Mouse (Mus musculus): ENCODE measurements at regions not wholly inside any gene's neighbourhood (a gene's known extent, or its start where the extent isn't known, plus 50 kb on each side); places are given as distances from the start of the nearest gene placed in this dataset.
A peak's percentile ranks its signal among the peaks of the same experiment; 100 is the strongest.

DNA sequence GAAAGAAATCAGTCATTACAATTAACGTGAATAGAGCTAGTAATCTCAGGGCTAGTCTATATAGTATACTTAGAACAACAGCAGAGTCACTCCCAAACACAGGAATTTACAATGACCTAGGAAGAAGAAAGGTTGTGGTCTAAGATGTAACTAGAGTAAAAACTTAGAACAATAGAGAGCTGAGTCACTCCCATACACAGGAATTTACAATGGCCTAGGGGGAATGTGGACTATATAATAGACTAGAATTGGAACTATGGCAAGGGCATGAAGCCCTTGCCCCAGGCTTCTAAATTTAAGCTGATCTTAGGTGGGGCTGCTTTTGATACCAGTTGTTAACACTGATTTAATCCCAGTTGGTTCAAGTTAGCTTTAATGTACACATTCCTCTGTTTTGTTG lies 1956.9 kb upstream of the Cdh20 start:
- no peaks in the 10 kb centered on the region for H3K27me3 ChIP-seq (replicated peaks; ENCODE audit: control insufficient read depth, insufficient read depth, low read length)
- H3K9me3 ChIP-seq (ENCODE audit: control insufficient read depth, low read length), result no peaks in the 10 kb centered on the region
- no peaks in the 10 kb centered on the region for H3K4me1 ChIP-seq (ENCODE audit: control insufficient read depth, insufficient read depth, low read length)
- no peak overlapping the region for H3K4me2 ChIP-seq (ENCODE audit: low read depth, low read length)
- H3K9ac ChIP-seq (ENCODE audit: low read depth, low read length), result no peak overlapping the region
- H3K36me3 ChIP-seq (ENCODE audit: control insufficient read depth, insufficient read depth, low read length), result no peaks in the 10 kb centered on the region
- WGBS, result 76% methylated on average over 1 of the region's 1 CpGs
- H3K4me3 ChIP-seq (ENCODE audit: low read depth, low read length), result no peak overlapping the region
- H3K27ac ChIP-seq (replicated peaks; ENCODE audit: low read depth, low read length), result no peak overlapping the region
- ATAC-seq (ENCODE audit: low read depth), result no peak
- no peak for DNase-seq (ENCODE audit: low spot score)

DNA sequence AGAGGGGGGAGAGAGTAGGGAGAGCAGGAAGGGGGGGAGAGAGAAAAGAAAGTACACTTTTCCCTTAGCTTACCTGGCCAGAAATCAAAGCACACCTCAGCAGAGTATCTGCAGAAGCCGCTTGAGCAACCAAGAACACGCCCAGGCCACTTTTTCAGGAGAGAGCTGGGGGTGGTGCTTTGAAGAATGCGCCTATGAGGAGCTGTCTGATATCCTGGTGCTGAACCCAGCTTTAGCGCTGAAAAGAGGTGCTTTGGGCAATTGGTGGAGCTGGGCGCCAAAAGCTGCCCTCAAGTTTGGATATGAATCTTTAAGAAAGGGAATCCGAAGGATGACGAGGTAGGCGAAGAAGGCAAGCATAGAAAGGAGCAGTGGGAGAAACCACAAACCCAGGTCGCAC lies 1943.3 kb upstream of the Cdh20 start:
- peak; percentile 35 for DNase-seq (ENCODE audit: low spot score)
- no peak for ATAC-seq (ENCODE audit: low read depth)
- WGBS, result 24% methylated on average over 9 of the region's 9 CpGs
- H3K27ac ChIP-seq (replicated peaks; ENCODE audit: low read depth, low read length), result no peak overlapping the region
- no peak overlapping the region for H3K9ac ChIP-seq (ENCODE audit: low read depth, low read length)
- no peaks in the 10 kb centered on the region for H3K9me3 ChIP-seq (ENCODE audit: control insufficient read depth, low read length)
- H3K4me1 ChIP-seq (ENCODE audit: control insufficient read depth, insufficient read depth, low read length), result no peaks in the 10 kb centered on the region
- H3K36me3 ChIP-seq (ENCODE audit: control insufficient read depth, insufficient read depth, low read length), result no peaks in the 10 kb centered on the region
- no peaks in the 10 kb centered on the region for H3K27me3 ChIP-seq (replicated peaks; ENCODE audit: control insufficient read depth, insufficient read depth, low read length)
- no peak overlapping the region for H3K4me2 ChIP-seq (ENCODE audit: low read depth, low read length)
- no peak overlapping the region for H3K4me3 ChIP-seq (ENCODE audit: low read depth, low read length)

DNA sequence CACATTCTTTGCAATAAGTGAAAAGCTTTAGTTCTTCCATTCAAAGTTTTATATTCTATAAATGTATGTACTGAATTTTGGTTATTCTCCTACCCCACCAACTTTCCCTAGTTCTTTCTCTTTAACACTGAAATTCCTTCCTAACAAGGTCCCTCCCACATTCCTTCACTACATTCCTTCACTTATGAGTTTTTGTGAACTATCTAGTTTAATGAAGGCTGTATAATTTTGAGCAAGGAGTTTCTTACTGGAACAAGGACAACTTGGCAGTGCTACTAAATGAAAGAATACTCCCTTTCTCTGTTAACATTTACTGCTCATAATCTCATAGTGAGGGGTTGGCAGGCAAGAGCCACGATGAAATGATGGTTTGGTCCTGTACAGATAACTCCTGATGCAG lies 1905.9 kb upstream of the Cdh20 start:
- H3K4me3 ChIP-seq (ENCODE audit: low read depth, low read length), result no peak overlapping the region
- H3K4me2 ChIP-seq (ENCODE audit: low read depth, low read length), result no peak overlapping the region
- no peaks in the 10 kb centered on the region for H3K36me3 ChIP-seq (ENCODE audit: control insufficient read depth, insufficient read depth, low read length)
- H3K27ac ChIP-seq (replicated peaks; ENCODE audit: low read depth, low read length), result no peak overlapping the region
- 50% methylated on average over 1 of the region's 1 CpGs for WGBS
- no peaks in the 10 kb centered on the region for H3K27me3 ChIP-seq (replicated peaks; ENCODE audit: control insufficient read depth, insufficient read depth, low read length)
- H3K9ac ChIP-seq (ENCODE audit: low read depth, low read length), result no peak overlapping the region
- H3K9me3 ChIP-seq (ENCODE audit: control insufficient read depth, low read length), result no peaks in the 10 kb centered on the region
- no peaks in the 10 kb centered on the region for H3K4me1 ChIP-seq (ENCODE audit: control insufficient read depth, insufficient read depth, low read length)
- ATAC-seq (ENCODE audit: low read depth), result no peak
- DNase-seq (ENCODE audit: low spot score), result no peak

DNA sequence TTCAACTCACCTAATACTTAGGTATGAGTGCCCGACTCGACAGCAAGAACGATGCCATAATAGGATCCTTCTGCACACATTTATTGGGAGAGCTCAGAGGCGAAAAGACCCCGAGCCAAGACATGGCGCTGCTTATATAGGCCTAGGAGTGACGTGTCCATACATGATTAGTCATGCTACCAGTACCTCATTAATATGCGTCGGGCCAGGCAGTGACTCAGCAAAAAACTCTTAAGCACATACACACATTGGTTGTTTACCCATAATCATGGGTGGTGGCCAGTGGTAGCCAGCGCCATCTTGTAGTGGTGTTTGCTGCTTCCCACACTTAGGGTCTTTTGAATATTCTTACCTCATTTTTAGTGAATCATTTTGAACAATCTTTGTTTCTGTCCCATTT lies 1889.2 kb upstream of the Cdh20 start:
- DNase-seq (ENCODE audit: low spot score) (no peak), ATAC-seq (ENCODE audit: low read depth) (no peak)
- Histone ChIP-seq H3K4me2 (ENCODE audit: low read depth, low read length) (no peak overlapping the region), H3K27ac (replicated peaks; ENCODE audit: low read depth, low read length) (no peak overlapping the region), H3K4me1 (ENCODE audit: control insufficient read depth, insufficient read depth, low read length) (no peaks in the 10 kb centered on the region), H3K36me3 (ENCODE audit: control insufficient read depth, insufficient read depth, low read length) (no peaks in the 10 kb centered on the region), H3K27me3 (replicated peaks; ENCODE audit: control insufficient read depth, insufficient read depth, low read length) (no peaks in the 10 kb centered on the region), H3K9ac (ENCODE audit: low read depth, low read length) (no peak overlapping the region), H3K9me3 (ENCODE audit: control insufficient read depth, low read length) (no peaks in the 10 kb centered on the region), H3K4me3 (ENCODE audit: low read depth, low read length) (no peak overlapping the region)
- WGBS, result 93% methylated on average over 10 of the region's 10 CpGs

DNA sequence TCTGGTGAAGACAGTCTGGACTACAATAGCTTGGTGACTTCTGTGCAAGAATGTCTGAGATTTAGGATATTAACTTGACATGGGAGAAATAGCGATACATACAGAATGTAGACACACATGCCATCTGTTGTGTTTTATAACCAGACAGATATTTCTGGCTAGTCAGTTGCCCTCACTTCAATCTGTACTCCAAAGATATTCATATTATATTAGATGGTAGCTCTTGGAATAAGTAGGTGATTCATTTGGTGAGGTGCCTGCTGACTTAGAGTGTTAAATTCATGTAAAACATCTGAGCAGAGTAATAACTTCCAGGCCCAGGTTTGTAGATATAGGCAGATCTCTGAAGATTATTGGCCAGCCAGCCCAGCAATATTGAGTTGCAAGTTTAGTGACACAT lies 1869.2 kb upstream of the Cdh20 start:
- H3K27ac ChIP-seq (replicated peaks; ENCODE audit: low read depth, low read length), result no peak overlapping the region
- H3K36me3 ChIP-seq (ENCODE audit: control insufficient read depth, insufficient read depth, low read length), result no peaks in the 10 kb centered on the region
- H3K4me1 ChIP-seq (ENCODE audit: control insufficient read depth, insufficient read depth, low read length), result no peaks in the 10 kb centered on the region
- DNase-seq (ENCODE audit: low spot score) (no peak), ATAC-seq (ENCODE audit: low read depth) (no peak)
- no peak overlapping the region for H3K4me3 ChIP-seq (ENCODE audit: low read depth, low read length)
- 77% methylated on average over 1 of the region's 1 CpGs for WGBS
- no peaks in the 10 kb centered on the region for H3K9me3 ChIP-seq (ENCODE audit: control insufficient read depth, low read length)
- H3K27me3 ChIP-seq (replicated peaks; ENCODE audit: control insufficient read depth, insufficient read depth, low read length), result no peaks in the 10 kb centered on the region
- no peak overlapping the region for H3K4me2 ChIP-seq (ENCODE audit: low read depth, low read length)
- H3K9ac ChIP-seq (ENCODE audit: low read depth, low read length), result no peak overlapping the region

DNA sequence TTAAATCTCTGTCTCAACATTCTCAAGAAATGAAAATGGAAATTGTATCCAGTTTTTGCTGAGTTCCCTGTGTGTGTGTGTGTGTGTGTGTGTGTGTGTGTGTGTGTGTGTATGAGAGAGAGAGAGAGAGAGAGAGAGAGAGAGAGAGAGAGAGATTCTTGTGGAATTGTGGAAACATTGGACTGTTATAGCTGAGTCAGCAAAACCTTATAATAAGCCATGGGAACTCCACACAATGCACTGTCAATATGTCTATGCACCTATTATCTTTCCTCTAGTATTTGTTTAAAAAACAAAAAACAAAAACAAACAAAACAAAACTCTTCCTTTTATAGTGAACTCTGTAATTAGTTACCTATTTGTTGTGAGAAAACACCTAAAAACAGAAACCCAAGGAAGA lies 1845.2 kb upstream of the Cdh20 start:
- no peak overlapping the region for H3K4me3 ChIP-seq (ENCODE audit: low read depth, low read length)
- H3K9ac ChIP-seq (ENCODE audit: low read depth, low read length), result no peak overlapping the region
- ATAC-seq (ENCODE audit: low read depth) (no peak), DNase-seq (ENCODE audit: low spot score) (no peak)
- no peaks in the 10 kb centered on the region for H3K4me1 ChIP-seq (ENCODE audit: control insufficient read depth, insufficient read depth, low read length)
- H3K9me3 ChIP-seq (ENCODE audit: control insufficient read depth, low read length), result no peaks in the 10 kb centered on the region
- H3K4me2 ChIP-seq (ENCODE audit: low read depth, low read length), result no peak overlapping the region
- no peak overlapping the region for H3K27ac ChIP-seq (replicated peaks; ENCODE audit: low read depth, low read length)
- no peaks in the 10 kb centered on the region for H3K36me3 ChIP-seq (ENCODE audit: control insufficient read depth, insufficient read depth, low read length)
- H3K27me3 ChIP-seq (replicated peaks; ENCODE audit: control insufficient read depth, insufficient read depth, low read length), result no peaks in the 10 kb centered on the region
